Mouse (Mus musculus) heart, embryonic 14.5 days (tissue): ENCODE results near the gene Ptgs1. TPM values are rescaled to one million over a fixed set of nuclear protein-coding genes. Genes with fewer than 3 reads are reported as not detected.
"Not testable (repeated sequence)": the region's sequence is repeated elsewhere in the genome, so short reads cannot be mapped to it uniquely, and the experiment has no call there.

Source experiments
- ATAC-seq: fragments of 200-750 bp; cut with Nextera tagmentation; 2 replicates; pipeline ENCODE4 v1.8.0; 2017; ENCODE audit warnings: low read depth, moderate TSS enrichment; ENCODE audit not compliant: insufficient number of reproducible peaks, insufficient read depth, low FRiP score
- H3K27ac ChIP-seq, 2 experiments: fragments of 200-500 bp in 1 of 2; fragments of 300-500 bp in 1 of 2; sonication (generic) in 1 of 2; replicated peaks in 1 of 2; 2 replicates each; pipeline ENCODE4 v1.5.1; 2012 to 2014; ENCODE audit warnings: low read depth in 2 of 2, low read length in 2 of 2, control low read depth in 1 of 2, mild to moderate bottlenecking in 1 of 2, mixed read lengths in 1 of 2; ENCODE audit not compliant: control insufficient read depth in 1 of 2, insufficient read depth in 1 of 2
- H3K27me3 ChIP-seq: fragments of 300-500 bp; sonication (generic); 2 replicates; pipeline ENCODE4 v1.6.1; 2014; ENCODE audit warnings: mild to moderate bottlenecking, low read length, control low read depth; ENCODE audit not compliant: control insufficient read depth, insufficient read depth
- H3K36me3 ChIP-seq: fragments of 300-500 bp; sonication (generic); 2 replicates; pipeline ENCODE4 v1.6.1; 2014; ENCODE audit warnings: mild to moderate bottlenecking, control low read depth, low read length, mixed read lengths; ENCODE audit not compliant: control insufficient read depth, insufficient read depth
- H3K4me1 ChIP-seq, 2 experiments: fragments of 200-500 bp in 1 of 2; fragments of 300-500 bp in 1 of 2; sonication (generic) in 1 of 2; 2 replicates each; pipeline ENCODE4 v1.6.1; 2012 to 2014; ENCODE audit warnings: low read length in 2 of 2, control low read depth in 1 of 2, mixed read lengths in 1 of 2; ENCODE audit not compliant: control insufficient read depth in 2 of 2, insufficient read depth in 2 of 2
- H3K4me2 ChIP-seq: fragments of 300-500 bp; sonication (generic); 2 replicates; pipeline ENCODE4 v1.6.1; 2014; ENCODE audit warnings: mild to moderate bottlenecking, low read length
- H3K4me3 ChIP-seq, 2 experiments: fragments of 200-500 bp in 1 of 2; fragments of 300-500 bp in 1 of 2; sonication (generic) in 1 of 2; 2 replicates each; pipeline ENCODE4 v1.5.1; 2012 to 2014; ENCODE audit warnings: low read length in 2 of 2, mild to moderate bottlenecking in 2 of 2, control low read depth in 1 of 2, low read depth in 1 of 2, moderate library complexity in 1 of 2; ENCODE audit not compliant: control insufficient read depth in 1 of 2, insufficient read depth in 1 of 2
- H3K9ac ChIP-seq: fragments of 300-500 bp; sonication (generic); 2 replicates; pipeline ENCODE4 v1.6.1; 2014; ENCODE audit warnings: mild to moderate bottlenecking, low read length
- H3K9me3 ChIP-seq: fragments of 300-500 bp; sonication (generic); 2 replicates; pipeline ENCODE4 v1.6.1; 2016; ENCODE audit warnings: low read length, control low read depth; ENCODE audit not compliant: control insufficient read depth
- WGBS: fragments of 180-500 bp; shearing (Covaris S2); extraction: QIAGEN DNeasy Blood & Tissue Kit; methylation state at CpG from one replicate; pipeline ENCODE4 v1.1.7; 2014; 5-methylcytosine and 5-hydroxymethylcytosine counted together
- polyA plus RNA-seq: library from polyadenylated mRNA; unstranded; fragments of >200 nt; fragmentation: Nextera tagmentation; extraction: Ambion mirVana; gene quantifications from 2 replicates; pipeline ENCODE4 v1.2.1, GENCODE M21; 2014

Gene Ptgs1
- polyA plus RNA-seq, result 26.7 and 31.0 TPM in 2 replicates

- H3K4me1 ChIP-seq, result peaks cover 19 to 23% of the 10 kb centered on the region in 2 experiments
- H3K27me3 ChIP-seq, result no peaks in the 10 kb centered on the region
- 0% methylated on average over 18 of the region's 18 CpGs for WGBS
- H3K9me3 ChIP-seq, result no peaks in the 10 kb centered on the region
- H3K4me2 ChIP-seq, result peak within 1 kb of the TSS; percentile 97
- peak; percentile 49; the same call in 1 of the 2 replicates for ATAC-seq
- peak within 1 kb of the TSS; percentile 53 to 56 for H3K4me3 ChIP-seq
- H3K36me3 ChIP-seq, result no peaks in the 10 kb centered on the region
- H3K9ac ChIP-seq, result peak within 1 kb of the TSS; percentile 79
- H3K27ac ChIP-seq, result peak within 1 kb of the TSS in 1 of 2 experiments; percentile 59; a peak in 2 of 4 replicates
These were observed at the start of gene Ptgs1 for GRCm38 (mm10) chr2:36230366-36230765. TSS of gene Ptgs1 (plus strand) at chr2:36230426.

GRCm38 (mm10) chr2:36181587-36182368, 48.4 kb upstream of the Ptgs1 start:
- not testable (repeated sequence) for H3K9ac ChIP-seq, H3K27ac ChIP-seq, H3K4me3 ChIP-seq, ATAC-seq, H3K9me3 ChIP-seq, H3K27me3 ChIP-seq, H3K4me2 ChIP-seq
- Histone ChIP-seq H3K4me1 (peaks cover 0 to 16% of the 10 kb centered on the region in 2 experiments; a peak in 3 of 4 replicates), H3K36me3 (peaks cover 31% of the 10 kb centered on the region)
- WGBS, result 90% methylated on average over 4 of the region's 4 CpGs

GRCm38 (mm10) chr2:36183278-36183677, 46.9 kb upstream of the Ptgs1 start:
- no peak for ATAC-seq
- H3K4me1 ChIP-seq, result peaks cover 0 to 16% of the 10 kb centered on the region in 2 experiments; a peak in 3 of 4 replicates
- 55% methylated on average over 2 of the region's 2 CpGs for WGBS
- no peak overlapping the region; the same call in 1 of the 2 replicates for H3K9ac ChIP-seq
- H3K27me3 ChIP-seq, result no peaks in the 10 kb centered on the region
- no peak overlapping the region for H3K4me2 ChIP-seq
- peak overlapping the region; percentile 40 to 59; a peak in 2 of 4 replicates for H3K27ac ChIP-seq
- H3K9me3 ChIP-seq, result no peaks in the 10 kb centered on the region
- no peak overlapping the region for H3K4me3 ChIP-seq
- H3K36me3 ChIP-seq, result peaks cover 18% of the 10 kb centered on the region

- Histone ChIP-seq H3K9me3 (no peaks in the 10 kb centered on the region), H3K27me3 (no peaks in the 10 kb centered on the region), H3K27ac (peak overlapping the region in 1 of 2 experiments; percentile 59; a peak in 1 of 4 replicates), H3K4me1 (peaks cover 0 to 16% of the 10 kb centered on the region in 2 experiments; a peak in 3 of 4 replicates), H3K36me3 (peaks cover 14% of the 10 kb centered on the region; the same call in 1 of the 2 replicates), H3K4me3 (no peak overlapping the region), H3K4me2 (no peak overlapping the region), H3K9ac (no peak overlapping the region)
- no peak for ATAC-seq
- WGBS, result 82% methylated on average over 2 of the region's 2 CpGs
These were observed 46.0 kb upstream of the Ptgs1 start for GRCm38 (mm10) chr2:36184192-36184591.

GRCm38 (mm10) chr2:36184876-36185275, 45.4 kb upstream of the Ptgs1 start:
- H3K9me3 ChIP-seq, result no peaks in the 10 kb centered on the region
- H3K27me3 ChIP-seq, result no peaks in the 10 kb centered on the region
- 0 out of 4 replicates have a peak overlapping the region, but pooled peaks of 1 of the 2 experiments have one; percentile 12 for H3K27ac ChIP-seq
- H3K4me3 ChIP-seq, result no peak overlapping the region
- H3K9ac ChIP-seq, result no peak overlapping the region
- 76% methylated on average over 6 of the region's 6 CpGs for WGBS
- H3K4me1 ChIP-seq, result peaks cover 0 to 10% of the 10 kb centered on the region in 2 experiments; a peak in 3 of 4 replicates
- peaks cover 11% of the 10 kb centered on the region; the same call in 1 of the 2 replicates for H3K36me3 ChIP-seq
- ATAC-seq, result no peak
- H3K4me2 ChIP-seq, result no peak overlapping the region

GRCm38 (mm10) chr2:36189200-36189599, 41.0 kb upstream of the Ptgs1 start:
- not testable (repeated sequence) for H3K9ac ChIP-seq, H3K4me2 ChIP-seq, H3K9me3 ChIP-seq, ATAC-seq, H3K4me3 ChIP-seq, H3K36me3 ChIP-seq, H3K27me3 ChIP-seq, H3K4me1 ChIP-seq
- 72% methylated on average over 6 of the region's 6 CpGs for WGBS
- H3K27ac ChIP-seq, result peak overlapping the region in 1 of 2 experiments; percentile 42; a peak in 2 of 4 replicates

- Histone ChIP-seq H3K36me3 (peaks cover 8% of the 10 kb centered on the region; the same call in 1 of the 2 replicates), H3K4me2 (no peak overlapping the region), H3K4me3 (no peak overlapping the region), H3K9me3 (no peaks in the 10 kb centered on the region), H3K27ac (no peak overlapping the region), H3K27me3 (no peaks in the 10 kb centered on the region), H3K9ac (no peak overlapping the region), H3K4me1 (no peaks in the 10 kb centered on the region)
- WGBS, result 68% methylated on average over 12 of the region's 12 CpGs
- no peak for ATAC-seq
These were observed 38.9 kb upstream of the Ptgs1 start for GRCm38 (mm10) chr2:36191098-36191941.
